In the genomic region with DNA sequence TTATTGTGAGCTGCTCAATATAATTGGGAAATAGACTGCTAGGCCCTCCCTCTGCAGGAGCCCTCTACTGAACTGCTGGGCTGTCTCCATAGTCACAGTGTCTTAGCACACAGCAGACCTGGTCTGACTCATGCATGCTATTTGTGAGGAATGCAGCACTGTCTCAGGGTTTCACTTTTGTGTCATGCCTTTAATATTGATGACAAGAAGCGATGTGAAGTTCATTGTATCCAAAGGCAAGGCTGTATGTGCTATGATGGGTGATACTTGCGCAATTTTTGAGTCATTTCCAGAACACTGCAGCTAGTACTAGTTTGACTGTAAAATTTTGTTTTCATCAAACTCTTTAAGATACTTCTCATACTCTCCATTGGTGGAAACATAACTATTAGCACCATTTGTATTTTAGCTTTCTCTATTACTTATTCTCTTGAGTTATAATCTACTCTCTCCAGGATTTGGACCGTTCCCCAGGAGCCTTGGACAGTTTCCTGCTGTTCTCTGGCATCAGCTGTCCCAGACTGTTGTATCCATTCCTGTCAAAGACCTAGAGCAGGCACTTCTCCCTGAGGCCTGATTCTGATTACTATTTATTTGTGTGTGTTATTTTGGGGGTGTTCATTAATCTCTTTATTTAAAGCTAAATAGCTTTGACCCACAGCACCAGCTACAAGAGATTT, we compare ENCODE assay signal across 8 mouse cellular contexts. TPM values are rescaled to one million over a fixed set of nuclear protein-coding genes. Genes with fewer than 3 reads are reported as not detected.
DNase-seq lines count a peak whose midpoint lies in the region; ATAC-seq lines count a peak whose summit lies in the region.

No protein-coding gene starts in this region.

- DNase-seq in heart, adult 11 months: peak; percentile 74
- peak; percentile 35 for DNase-seq in CD4-positive, CD25-positive, alpha-beta regulatory T cell, adult 2 months (ENCODE audit: low read depth, low spot score)
- DNase-seq in cerebellum, adult 18-20 months: peak; percentile 54 to 72
- DNase-seq in heart, postnatal 4 days: peak; percentile 54
- no peak for DNase-seq in hindbrain, embryonic 11.5 days (ENCODE audit: low spot score)
- no peak for DNase-seq in thymus, postnatal 25 days

- H3K27ac ChIP-seq in heart, embryonic 11.5 days (ENCODE audit: low read depth, low read length): no peak overlapping the region
- H3K27ac ChIP-seq in hindbrain, embryonic 11.5 days (ENCODE audit: low read depth, low read length): no peak overlapping the region
- no peak overlapping the region for H3K27ac ChIP-seq in hindbrain, embryonic 13.5 days

- H3K36me3 ChIP-seq in heart, embryonic 11.5 days (ENCODE audit: control insufficient read depth, insufficient read depth, low read length): peaks cover 10% of the 10 kb centered on the region
- H3K36me3 ChIP-seq in hindbrain, embryonic 11.5 days (ENCODE audit: control insufficient read depth, insufficient read depth, low read length): 0 out of 2 replicates have a peak, but pooled peaks cover 2% of the 10 kb centered on the region
- H3K36me3 ChIP-seq in hindbrain, embryonic 13.5 days: peaks cover 62% of the 10 kb centered on the region

- H3K27me3 ChIP-seq in heart, embryonic 11.5 days (ENCODE audit: control insufficient read depth, insufficient read depth, low read length): no peaks in the 10 kb centered on the region
- H3K27me3 ChIP-seq in hindbrain, embryonic 11.5 days (ENCODE audit: control insufficient read depth, insufficient read depth, low read length): no peaks in the 10 kb centered on the region
- H3K27me3 ChIP-seq in hindbrain, embryonic 13.5 days: no peaks in the 10 kb centered on the region

- no peaks in the 10 kb centered on the region for H3K4me1 ChIP-seq in heart, embryonic 11.5 days (ENCODE audit: control insufficient read depth, insufficient read depth, low read length)
- no peaks in the 10 kb centered on the region for H3K4me1 ChIP-seq in hindbrain, embryonic 11.5 days (replicated peaks; ENCODE audit: control insufficient read depth, insufficient read depth, low read length)
- no peaks in the 10 kb centered on the region for H3K4me1 ChIP-seq in hindbrain, embryonic 13.5 days (replicated peaks)

- H3K9me3 ChIP-seq in heart, embryonic 11.5 days (replicated peaks; ENCODE audit: control insufficient read depth, low read length): no peaks in the 10 kb centered on the region
- H3K9me3 ChIP-seq in hindbrain, embryonic 11.5 days (ENCODE audit: control insufficient read depth, low read length): no peaks in the 10 kb centered on the region
- H3K9me3 ChIP-seq in hindbrain, embryonic 13.5 days: no peaks in the 10 kb centered on the region

- ATAC-seq in heart, embryonic 11.5 days (replicated peaks; ENCODE audit: insufficient number of reproducible peaks, low FRiP score, low TSS enrichment): no peak
- no peak for ATAC-seq in hindbrain, embryonic 11.5 days (ENCODE audit: low FRiP score)
- no peak for ATAC-seq in hindbrain, embryonic 13.5 days (ENCODE audit: low FRiP score)

- H3K9ac ChIP-seq in heart, embryonic 11.5 days (ENCODE audit: low read depth, low read length): no peak overlapping the region
- H3K9ac ChIP-seq in hindbrain, embryonic 11.5 days (ENCODE audit: low read depth, low read length): no peak overlapping the region
- H3K9ac ChIP-seq in hindbrain, embryonic 13.5 days: no peak overlapping the region

- 94% methylated on average over 3 of the region's 3 CpGs for WGBS in heart, embryonic 11.5 days (ENCODE audit: insufficient replicate concordance)
- 90% methylated on average over 3 of the region's 3 CpGs for WGBS in hindbrain, embryonic 11.5 days
- 85% methylated on average over 3 of the region's 3 CpGs for WGBS in hindbrain, embryonic 13.5 days

- no peak overlapping the region for H3K4me3 ChIP-seq in heart, embryonic 11.5 days (ENCODE audit: low read depth, low read length)
- H3K4me3 ChIP-seq in hindbrain, embryonic 11.5 days (ENCODE audit: low read depth, low read length): no peak overlapping the region
- H3K4me3 ChIP-seq in hindbrain, embryonic 13.5 days: no peak overlapping the region

- H3K4me2 ChIP-seq in heart, embryonic 11.5 days: no peak overlapping the region
- H3K4me2 ChIP-seq in hindbrain, embryonic 11.5 days (replicated peaks; ENCODE audit: low read depth, low read length): no peak overlapping the region
- H3K4me2 ChIP-seq in hindbrain, embryonic 13.5 days: no peak overlapping the region

RNA-seq across cellular contexts. Expression of gene Mapk1, which starts 41.4 kb away (rescaled TPM):
- polyA plus RNA-seq in heart, embryonic 11.5 days (2014; fragmentation: Nextera tagmentation; extraction: Ambion mirVana): 146 and 165 TPM in 2 replicates
- 100 to 1,000 TPM; 128 to 135 TPM for total RNA-seq in heart, postnatal 4 days (2021)
- polyA plus RNA-seq in hindbrain, embryonic 11.5 days (2014; fragmentation: Nextera tagmentation; extraction: Ambion mirVana): 199 and 208 TPM in 2 replicates
- 166 and 169 TPM in 2 replicates for polyA plus RNA-seq in hindbrain, embryonic 13.5 days (2015; fragmentation: Nextera tagmentation; extraction: Ambion mirVana)

RNA-seq across cellular contexts. Expression of gene Ypel1, which starts 44.9 kb away (rescaled TPM):
- polyA plus RNA-seq in heart, embryonic 11.5 days (2014; fragmentation: Nextera tagmentation; extraction: Ambion mirVana): 20.1 and 20.4 TPM in 2 replicates
- 1 to 10 TPM; 6.3 to 6.9 TPM for total RNA-seq in heart, postnatal 4 days (2021)
- 91.6 and 108 TPM in 2 replicates for polyA plus RNA-seq in hindbrain, embryonic 11.5 days (2014; fragmentation: Nextera tagmentation; extraction: Ambion mirVana)
- 119 and 132 TPM in 2 replicates for polyA plus RNA-seq in hindbrain, embryonic 13.5 days (2015; fragmentation: Nextera tagmentation; extraction: Ambion mirVana)

Comparison
In these comparisons a context has a peak if more than half of its experiments do, and no peak if none do; other contexts are left out.
1. DNase-seq: peak in heart, adult 11 months (single experiment), CD4-positive, CD25-positive, alpha-beta regulatory T cell, adult 2 months (single experiment), cerebellum, adult 18-20 months (2 of 2) and heart, postnatal 4 days (single experiment); none in hindbrain, embryonic 11.5 days (single experiment) and thymus, postnatal 25 days (single experiment).